ENCODE assay signal across 19 mouse cellular contexts in genomic region chr11:113494021-113494546, GRCm38 (mm10).
"Had no signal": no experiment of that assay in that cellular context is flagged by ENCODE, and none has a peak within 500 bp of the region (broad histone marks: within the 10 kb centered on the region; RNA-seq: fewer than 3 reads in every experiment).

No protein-coding gene starts in this region.

- ATAC-seq: lung, postnatal 0 days; midbrain, embryonic 16.5 days had no signal

- H3K27ac ChIP-seq: lung, embryonic 15.5 days; macrophage; midbrain, embryonic 12.5 days; neural tube, embryonic 13.5 days; neural tube, embryonic 15.5 days; stomach, embryonic 15.5 days; stomach, postnatal 0 days had no signal

- DNase-seq: lung, adult 2 months; lung, postnatal 14 days; lung, postnatal 36 days; midbrain, embryonic 14.5 days; right cerebral cortex, postnatal 14 days; thymus, adult 2 months; thymus, postnatal 25 days; thymus, postnatal 4 days had no signal

- H3K27me3 ChIP-seq: lung, embryonic 15.5 days; midbrain, embryonic 12.5 days; neural tube, embryonic 13.5 days; neural tube, embryonic 15.5 days; stomach, embryonic 15.5 days had no signal

- H3K36me3 ChIP-seq: lung, embryonic 15.5 days; midbrain, embryonic 12.5 days; neural tube, embryonic 13.5 days; neural tube, embryonic 15.5 days; stomach, embryonic 15.5 days had no signal

- H3K4me1 ChIP-seq: lung, embryonic 15.5 days; midbrain, embryonic 12.5 days; stomach, embryonic 15.5 days had no signal

- H3K4me3 ChIP-seq: lung, embryonic 15.5 days; megakaryocyte, embryonic 14.5 days; midbrain, embryonic 12.5 days; myocyte; neural tube, embryonic 13.5 days; neural tube, embryonic 15.5 days; stomach, embryonic 15.5 days had no signal

- H3K9ac ChIP-seq: lung, embryonic 15.5 days; midbrain, embryonic 12.5 days; neural tube, embryonic 13.5 days; neural tube, embryonic 15.5 days; stomach, embryonic 15.5 days had no signal

- H3K4me2 ChIP-seq: lung, embryonic 15.5 days; midbrain, embryonic 12.5 days; neural tube, embryonic 13.5 days; neural tube, embryonic 15.5 days; stomach, embryonic 15.5 days had no signal

- H3K9me3 ChIP-seq: lung, embryonic 15.5 days; megakaryocyte, embryonic 14.5 days; midbrain, embryonic 12.5 days; neural tube, embryonic 13.5 days; neural tube, embryonic 15.5 days; stomach, embryonic 15.5 days had no signal
